Mouse (Mus musculus) MEL (cell line): Measurements from ENCODE around the gene Fbxl16. TPM values are rescaled to one million over a fixed set of nuclear protein-coding genes. Genes with fewer than 3 reads are reported as not detected.
A peak's percentile ranks its signal among the peaks of the same experiment; 100 is the strongest.
"Not testable (repeated sequence)": the region's sequence is repeated elsewhere in the genome, so short reads cannot be mapped to it uniquely, and the experiment has no call there.

Source experiments
- DNase-seq: peaks from one replicate; pipeline ENCODE4 v3.0.0; 2011; ENCODE audit warnings: low read depth, low spot score
- H3K27ac ChIP-seq: 2 replicates; pipeline ENCODE4 v1.5.1; 2012; ENCODE audit warnings: low read depth, mild to moderate bottlenecking, control low read depth, low read length, moderate library complexity; ENCODE audit not compliant: control insufficient read depth
- H3K27me3 ChIP-seq, 2 experiments: fragments of 150-350 bp in 1 of 2; sonication (generic) in 1 of 2; 2 replicates each; pipeline ENCODE4 v1.6.1; 2012; ENCODE audit warnings: low read length in 2 of 2, mild to moderate bottlenecking in 2 of 2, improper control_type of control experiment in 1 of 2, moderate library complexity in 1 of 2; ENCODE audit not compliant: insufficient read depth in 2 of 2, control insufficient read depth in 1 of 2
- H3K36me3 ChIP-seq, 2 experiments: 2 replicates each; pipeline ENCODE4 v1.6.1; 2012 to 2014; ENCODE audit warnings: low read length in 2 of 2, improper control_type of control experiment in 1 of 2, inconsistent platforms in 1 of 2, mild to moderate bottlenecking in 1 of 2; ENCODE audit not compliant: insufficient read depth in 2 of 2, control insufficient read depth in 1 of 2
- H3K4me1 ChIP-seq, 2 experiments: fragments of 150-350 bp in 1 of 2; sonication (generic) in 1 of 2; 2 replicates each; pipeline ENCODE4 v1.6.1; 2012; ENCODE audit warnings: low read length in 2 of 2, improper control_type of control experiment in 1 of 2, mild to moderate bottlenecking in 1 of 2; ENCODE audit not compliant: insufficient read depth in 2 of 2, control insufficient read depth in 1 of 2
- H3K4me3 ChIP-seq, 2 experiments: fragments of 150-350 bp in 1 of 2; sonication (generic) in 1 of 2; 2 replicates each; pipeline ENCODE4 v1.5.1; 2012; ENCODE audit warnings: low read depth in 2 of 2, low read length in 2 of 2, mild to moderate bottlenecking in 2 of 2, moderate library complexity in 2 of 2, control low read depth in 1 of 2, improper control_type of control experiment in 1 of 2; ENCODE audit not compliant: control insufficient read depth in 1 of 2, insufficient read depth in 1 of 2
- H3K79me2 ChIP-seq: 2 replicates; pipeline ENCODE4 v1.6.1; 2012; ENCODE audit warnings: mild to moderate bottlenecking, low read length, moderate library complexity; ENCODE audit not compliant: control insufficient read depth, poor library complexity, insufficient read depth
- H3K9ac ChIP-seq: 2 replicates; pipeline ENCODE4 v1.6.1; 2012; ENCODE audit warnings: low read depth, mild to moderate bottlenecking, control low read depth, low read length, moderate library complexity; ENCODE audit not compliant: control insufficient read depth, poor library complexity, severe bottlenecking
- H3K9me3 ChIP-seq: fragments of 150-350 bp; sonication (generic); replicated peaks from 2 replicates; pipeline ENCODE4 v1.6.1; 2012; ENCODE audit warnings: mild to moderate bottlenecking, low read length, improper control_type of control experiment, moderate library complexity; ENCODE audit not compliant: insufficient read depth
- CHD1 ChIP-seq: IDR thresholded peaks from 2 replicates; pipeline ENCODE4 v1.6.1; 2012; ENCODE audit warnings: low read depth, mild to moderate bottlenecking, inconsistent platforms, low read length, improper control_type of control experiment
- CTCF ChIP-seq, 3 experiments: IDR thresholded peaks in 2 of 3; conservative IDR thresholded peaks in 1 of 3; 2 replicates each; pipeline ENCODE4 v1.5.1; 2011 to 2012; ENCODE audit warnings: low read length in 3 of 3, low read depth in 2 of 3, mild to moderate bottlenecking in 2 of 3, improper control_type of control experiment in 1 of 3, inconsistent platforms in 1 of 3, mixed read lengths in 1 of 3, moderate library complexity in 1 of 3; ENCODE audit not compliant: control insufficient read depth in 1 of 3, insufficient read depth in 1 of 3, poor library complexity in 1 of 3, severe bottlenecking in 1 of 3
- E2F4 ChIP-seq: IDR thresholded peaks from 2 replicates; pipeline ENCODE4 v1.6.1; 2011; ENCODE audit warnings: low read depth, low read length, improper control_type of control experiment, borderline replicate concordance
- ELF1 ChIP-seq: IDR thresholded peaks from 2 replicates; pipeline ENCODE4 v1.6.1; 2014; ENCODE audit warnings: low read depth, mild to moderate bottlenecking, inconsistent platforms, low read length, improper control_type of control experiment, moderate library complexity
- ETS1 ChIP-seq: IDR thresholded peaks from 2 replicates; pipeline ENCODE4 v1.6.1; 2012; ENCODE audit warnings: low read depth, mild to moderate bottlenecking, inconsistent platforms, low read length, improper control_type of control experiment, moderate library complexity
- GATA1 ChIP-seq: IDR thresholded peaks from 2 replicates; pipeline ENCODE4 v1.6.1; 2011; ENCODE audit warnings: low read depth, low read length, improper control_type of control experiment
- KAT2A ChIP-seq: conservative IDR thresholded peaks from 2 replicates; pipeline ENCODE4 v1.6.1; 2012; ENCODE audit warnings: low read depth, low read length, improper control_type of control experiment, inconsistent platforms
- MAX ChIP-seq: IDR thresholded peaks from 2 replicates; pipeline ENCODE4 v1.6.1; 2011; ENCODE audit warnings: low read length, improper control_type of control experiment
- MYB ChIP-seq: IDR thresholded peaks from 2 replicates; pipeline ENCODE4 v1.6.1; 2011; ENCODE audit warnings: mild to moderate bottlenecking, low read depth, low read length, improper control_type of control experiment
- MYC ChIP-seq: IDR thresholded peaks from 2 replicates; pipeline ENCODE4 v1.6.1; 2011; ENCODE audit warnings: low read depth, mild to moderate bottlenecking, low read length, improper control_type of control experiment, moderate library complexity
- NRF1 ChIP-seq: IDR thresholded peaks from 2 replicates; pipeline ENCODE4 v1.6.1; 2014; ENCODE audit warnings: low read depth, mild to moderate bottlenecking, inconsistent platforms, low read length, improper control_type of control experiment, moderate library complexity; ENCODE audit not compliant: poor library complexity, insufficient read depth, severe bottlenecking
- POLR2A ChIP-seq, 2 experiments: IDR thresholded peaks; 2 replicates each; pipeline ENCODE4 v1.6.1; 2011 to 2012; ENCODE audit warnings: low read length in 2 of 2, mild to moderate bottlenecking in 2 of 2, control low read depth in 1 of 2, improper control_type of control experiment in 1 of 2, low read depth in 1 of 2, moderate library complexity in 1 of 2; ENCODE audit not compliant: control insufficient read depth in 1 of 2, insufficient read depth in 1 of 2, poor library complexity in 1 of 2
- POLR2AphosphoS2 ChIP-seq: IDR thresholded peaks from 2 replicates; pipeline ENCODE4 v1.6.1; 2011; ENCODE audit warnings: low read length, improper control_type of control experiment
- SIN3A ChIP-seq: IDR thresholded peaks from 2 replicates; pipeline ENCODE4 v1.6.1; 2012; ENCODE audit warnings: low read length, improper control_type of control experiment, inconsistent platforms
- SMC3 ChIP-seq: IDR thresholded peaks from 2 replicates; pipeline ENCODE4 v1.6.1; 2011; ENCODE audit warnings: low read depth, low read length, improper control_type of control experiment
- TBP ChIP-seq: IDR thresholded peaks from 2 replicates; pipeline ENCODE4 v1.8.0; 2011; ENCODE audit warnings: low read depth, low read length, improper control_type of control experiment
- TCF12 ChIP-seq: IDR thresholded peaks from 2 replicates; pipeline ENCODE4 v1.6.1; 2014; ENCODE audit warnings: low read depth, mild to moderate bottlenecking, inconsistent platforms, low read length, improper control_type of control experiment, moderate library complexity
- UBTF ChIP-seq: IDR thresholded peaks from 2 replicates; pipeline ENCODE4 v1.6.1; 2012; ENCODE audit warnings: low read depth, mild to moderate bottlenecking, inconsistent platforms, low read length, improper control_type of control experiment, moderate library complexity, borderline replicate concordance; ENCODE audit not compliant: insufficient read depth
- USF2 ChIP-seq, 2 experiments: IDR thresholded peaks; 2 replicates each; pipeline ENCODE4 v1.6.1; 2011 to 2012; ENCODE audit warnings: improper control_type of control experiment in 2 of 2, low read length in 2 of 2, borderline replicate concordance in 1 of 2, inconsistent platforms in 1 of 2, low read depth in 1 of 2, mild to moderate bottlenecking in 1 of 2; ENCODE audit not compliant: insufficient read depth in 1 of 2
- ZNF384 ChIP-seq: IDR thresholded peaks from 2 replicates; pipeline ENCODE4 v1.6.1; 2012; ENCODE audit warnings: low read depth, mild to moderate bottlenecking, inconsistent platforms, low read length, improper control_type of control experiment
- polyA plus RNA-seq, 2 experiments: library from polyadenylated mRNA; stranded (reverse) in 1 of 2; unstranded in 1 of 2; fragments of >175 nt in 1 of 2; fragments of >200 nt in 1 of 2; gene quantifications; 2 replicates each; pipeline versions ENCODE4 v1.2.1 to v1.2.4; 2012; ENCODE audit warnings: low replicate concordance in 2 of 2, low read depth in 1 of 2; ENCODE audit not compliant: insufficient read length in 2 of 2, insufficient read depth in 1 of 2, missing spikeins in 1 of 2
- total RNA-seq: library from RNA; depleted of rRNA; stranded (reverse); fragments of 300-350 nt; gene quantifications from 2 replicates; pipeline ENCODE4 v1.2.3, GENCODE M21; 2012

Gene Fbxl16
- total and polyA plus RNA-seq, 3 experiments = 0.11 TPM; not detected in 2

GRCm38 (mm10) chr17:25802825-25803517 lies 5.9 kb upstream of the Fbxl16 start:
- Histone ChIP-seq H3K4me3 (no peak overlapping the region), H3K9ac (no peak overlapping the region), H3K4me1 (peaks cover 0 to 8% of the 10 kb centered on the region in 2 experiments; a peak in 1 of 4 replicates), H3K27me3 (peaks cover 3 to 5% of the 10 kb centered on the region in 2 experiments; a peak in 1 of 4 replicates), H3K79me2 (no peaks in the 10 kb centered on the region), H3K27ac (no peak overlapping the region), H3K36me3 (no peaks in the 10 kb centered on the region), H3K9me3 (no peaks in the 10 kb centered on the region)
- TF ChIP-seq UBTF (no peak), KAT2A (no peak), GATA1 (no peak)
- no peak for DNase-seq

GRCm38 (mm10) chr17:25806507-25806906 lies 2.4 kb upstream of the Fbxl16 start:
- no peaks in the 10 kb centered on the region for H3K79me2 ChIP-seq
- H3K4me3 ChIP-seq = no peak overlapping the region
- DNase-seq = no peak
- H3K36me3 ChIP-seq = no peaks in the 10 kb centered on the region
- no peak overlapping the region for H3K27ac ChIP-seq
- peaks cover 3 to 6% of the 10 kb centered on the region in 2 experiments; a peak in 2 of 4 replicates for H3K27me3 ChIP-seq
- TF ChIP-seq ELF1 (no peak), POLR2A (IDR thresholded peaks at IDR 0.05; ENCODE audit: control insufficient read depth in 1 of 2, insufficient read depth in 1 of 2, low read depth in 1 of 2, low read length in 2 of 2, poor library complexity in 1 of 2) (no peak), SMC3 (no peak)
- no peaks in the 10 kb centered on the region for H3K9me3 ChIP-seq
- H3K4me1 ChIP-seq = peaks cover 0 to 8% of the 10 kb centered on the region in 2 experiments; a peak in 1 of 4 replicates
- no peak overlapping the region for H3K9ac ChIP-seq

GRCm38 (mm10) chr17:25807452-25807851 lies 1.4 kb upstream of the Fbxl16 start:
- H3K4me3 ChIP-seq, H3K9ac ChIP-seq, H3K36me3 ChIP-seq, H3K9me3 ChIP-seq, H3K27ac ChIP-seq, DNase-seq, H3K79me2 ChIP-seq, H3K4me1 ChIP-seq, H3K27me3 ChIP-seq: not testable (repeated sequence)
- TF ChIP-seq CTCF (IDR thresholded peaks at IDR 0.05 in 2 of 3, conservative IDR thresholded peaks at IDR 0.05 in 1 of 3; ENCODE audit: control insufficient read depth in 1 of 3, insufficient read depth in 1 of 3, low read depth in 2 of 3, low read length in 3 of 3, poor library complexity in 1 of 3, severe bottlenecking in 1 of 3) (peak in 1 of 3 experiments; percentile 20; a peak in 1 of 6 replicates), TBP (peak; percentile 53; the same call in 1 of the 2 replicates)

- no peak for DNase-seq
- H3K79me2 ChIP-seq = no peaks in the 10 kb centered on the region
- H3K27ac ChIP-seq = no peak overlapping the region
- peaks cover 3 to 4% of the 10 kb centered on the region in 2 experiments; a peak in 2 of 4 replicates for H3K27me3 ChIP-seq
- H3K4me3 ChIP-seq = no peak overlapping the region
- H3K9me3 ChIP-seq = no peaks in the 10 kb centered on the region
- peaks cover 0 to 8% of the 10 kb centered on the region in 2 experiments; a peak in 1 of 4 replicates for H3K4me1 ChIP-seq
- no peaks in the 10 kb centered on the region for H3K36me3 ChIP-seq
- no peak overlapping the region for H3K9ac ChIP-seq
- TF ChIP-seq GATA1 (no peak), POLR2AphosphoS2 (no peak), TCF12 (no peak), NRF1 (no peak), MAX (no peak), E2F4 (no peak), ETS1 (no peak), ZNF384 (no peak), USF2 (IDR thresholded peaks at IDR 0.05; ENCODE audit: borderline replicate concordance in 1 of 2, insufficient read depth in 1 of 2, low read depth in 1 of 2, low read length in 2 of 2) (no peak), MYB (no peak), MYC (no peak), SIN3A (no peak), KAT2A (no peak), CHD1 (no peak)
Measured at GRCm38 (mm10) chr17:25808028-25808427, 857 bp upstream of the Fbxl16 start.
